Mouse (Mus musculus) forebrain, postnatal 0 days (tissue): ENCODE data around the gene Tap1. TPM values are rescaled to one million over a fixed set of nuclear protein-coding genes. Genes with fewer than 3 reads are reported as not detected.

Experiments
- ATAC-seq: fragments of 200-750 bp; cut with Nextera tagmentation; 2 replicates; pipeline ENCODE4 v1.8.0; 2017; ENCODE audit warnings: mild to moderate bottlenecking, moderate library complexity
- DNase-seq: peaks from one replicate; pipeline ENCODE4 v3.0.0-alpha.2; 2015
- H3K27ac ChIP-seq: fragments of 300-500 bp; sonication (generic); 2 replicates; pipeline ENCODE4 v1.5.1; 2014; ENCODE audit warnings: low read depth, mild to moderate bottlenecking, antibody characterized with exemption, low read length, moderate library complexity, mixed read lengths
- H3K27me3 ChIP-seq: fragments of 300-500 bp; sonication (generic); 2 replicates; pipeline ENCODE4 v1.6.1; 2014; ENCODE audit warnings: mild to moderate bottlenecking, low read length, mixed read lengths; ENCODE audit not compliant: insufficient read depth
- H3K36me3 ChIP-seq: fragments of 300-500 bp; sonication (generic); 2 replicates; pipeline ENCODE4 v1.6.1; 2014; ENCODE audit warnings: mild to moderate bottlenecking, moderate library complexity; ENCODE audit not compliant: insufficient read depth
- H3K4me1 ChIP-seq: fragments of 300-500 bp; sonication (generic); 2 replicates; pipeline ENCODE4 v1.6.1; 2014; ENCODE audit warnings: antibody characterized with exemption; ENCODE audit not compliant: insufficient read depth
- H3K4me2 ChIP-seq: fragments of 300-500 bp; sonication (generic); 2 replicates; pipeline ENCODE4 v1.6.1; 2014; ENCODE audit warnings: low read depth, mild to moderate bottlenecking, moderate library complexity
- H3K4me3 ChIP-seq: fragments of 300-500 bp; sonication (generic); 2 replicates; pipeline ENCODE4 v1.5.1; 2014; ENCODE audit warnings: low read depth, low read length, mixed read lengths
- H3K9ac ChIP-seq: fragments of 300-500 bp; sonication (generic); 2 replicates; pipeline ENCODE4 v1.6.1; 2014; ENCODE audit warnings: mild to moderate bottlenecking
- H3K9me3 ChIP-seq: fragments of 300-500 bp; sonication (generic); 2 replicates; pipeline ENCODE4 v1.6.1; 2016; ENCODE audit warnings: low read length
- CTCF ChIP-seq: sonication (generic); IDR thresholded peaks from 2 replicates; pipeline ENCODE4 v1.5.1; 2016; ENCODE audit warnings: antibody characterized with exemption, control low read depth, low read depth
- WGBS: fragments of 180-500 bp; shearing (Covaris S2); extraction: QIAGEN DNeasy Blood & Tissue Kit; methylation state at CpG from one replicate; pipeline ENCODE4 v1.1.7; 2014; 5-methylcytosine and 5-hydroxymethylcytosine counted together
- polyA plus RNA-seq: library from polyadenylated mRNA; unstranded; fragments of >200 nt; fragmentation: Nextera tagmentation; extraction: Ambion mirVana; gene quantifications from 2 replicates; pipeline ENCODE4 v1.2.1, GENCODE M21; 2015
- total RNA-seq: library from RNA; depleted of rRNA; stranded (reverse); fragments of >200 nt; gene quantifications from 2 replicates; pipeline ENCODE4 v1.2.3, GENCODE M21; 2014

Tap1 gene
- total and polyA plus RNA-seq, 2 experiments from 2014 or later: 5.0 to 7.5 TPM

GRCm38 (mm10) chr17:34207456-34207855 lies 20.1 kb downstream of the Tap1 start:
- no peaks in the 10 kb centered on the region for H3K36me3 ChIP-seq
- TF ChIP-seq CTCF: no peak
- H3K9me3 ChIP-seq: no peaks in the 10 kb centered on the region
- ATAC-seq: no peak
- no peak overlapping the region for H3K27ac ChIP-seq
- no peak overlapping the region for H3K9ac ChIP-seq
- no peak for DNase-seq
- H3K4me3 ChIP-seq: no peak overlapping the region
- peaks cover 16% of the 10 kb centered on the region; the same call in 1 of the 2 replicates for H3K27me3 ChIP-seq
- WGBS: 79% methylated on average over 3 of the region's 3 CpGs
- H3K4me2 ChIP-seq: no peak overlapping the region
- no peaks in the 10 kb centered on the region for H3K4me1 ChIP-seq

GRCm38 (mm10) chr17:34207866-34208265 lies 20.5 kb downstream of the Tap1 start:
- Histone ChIP-seq H3K9ac (no peak overlapping the region), H3K4me2 (no peak overlapping the region), H3K4me3 (no peak overlapping the region), H3K27me3 (peaks cover 17% of the 10 kb centered on the region), H3K36me3 (no peaks in the 10 kb centered on the region), H3K27ac (no peak overlapping the region), H3K9me3 (no peaks in the 10 kb centered on the region), H3K4me1 (no peaks in the 10 kb centered on the region)
- WGBS: 96% methylated on average over 9 of the region's 9 CpGs
- ATAC-seq (no peak), DNase-seq (no peak)
- TF ChIP-seq CTCF: no peak

GRCm38 (mm10) chr17:34208421-34208820 lies 21.1 kb downstream of the Tap1 start:
- H3K27ac ChIP-seq: no peak overlapping the region
- DNase-seq (no peak), ATAC-seq (no peak)
- WGBS: 20% methylated on average over 10 of the region's 10 CpGs
- H3K9me3 ChIP-seq: no peaks in the 10 kb centered on the region
- H3K36me3 ChIP-seq: no peaks in the 10 kb centered on the region
- H3K4me1 ChIP-seq: no peaks in the 10 kb centered on the region
- H3K4me3 ChIP-seq: no peak overlapping the region
- peaks cover 21% of the 10 kb centered on the region for H3K27me3 ChIP-seq
- H3K9ac ChIP-seq: no peak overlapping the region
- TF ChIP-seq CTCF: no peak
- H3K4me2 ChIP-seq: no peak overlapping the region

GRCm38 (mm10) chr17:34209680-34210079 lies 22.3 kb downstream of the Tap1 start:
- no peaks in the 10 kb centered on the region for H3K36me3 ChIP-seq
- DNase-seq: no peak
- H3K4me3 ChIP-seq: no peak overlapping the region
- no peak overlapping the region for H3K27ac ChIP-seq
- WGBS: 35% methylated on average over 3 of the region's 3 CpGs
- ATAC-seq: no peak
- no peak overlapping the region for H3K9ac ChIP-seq
- H3K27me3 ChIP-seq: peaks cover 26% of the 10 kb centered on the region
- no peak; the same call in 1 of the 2 replicates for TF ChIP-seq CTCF
- H3K9me3 ChIP-seq: no peaks in the 10 kb centered on the region
- H3K4me2 ChIP-seq: no peak overlapping the region
- no peaks in the 10 kb centered on the region for H3K4me1 ChIP-seq

- no peak for TF ChIP-seq CTCF
- no peak overlapping the region for H3K27ac ChIP-seq
- H3K9ac ChIP-seq: no peak overlapping the region
- H3K9me3 ChIP-seq: no peaks in the 10 kb centered on the region
- no peak overlapping the region for H3K4me2 ChIP-seq
- no peaks in the 10 kb centered on the region for H3K36me3 ChIP-seq
- H3K4me1 ChIP-seq: no peaks in the 10 kb centered on the region
- ATAC-seq (no peak), DNase-seq (no peak)
- WGBS: 82% methylated on average over 3 of the region's 3 CpGs
- no peak overlapping the region for H3K4me3 ChIP-seq
- peaks cover 23% of the 10 kb centered on the region for H3K27me3 ChIP-seq
These were observed 23.2 kb downstream of the Tap1 start for GRCm38 (mm10) chr17:34210599-34210998.

GRCm38 (mm10) chr17:34211746-34212365 lies 24.5 kb downstream of the Tap1 start:
- H3K4me2 ChIP-seq: no peak overlapping the region
- no peaks in the 10 kb centered on the region for H3K36me3 ChIP-seq
- H3K4me3 ChIP-seq: no peak overlapping the region
- WGBS: 13% methylated on average over 23 of the region's 23 CpGs
- no peaks in the 10 kb centered on the region for H3K4me1 ChIP-seq
- TF ChIP-seq CTCF: no peak
- H3K27ac ChIP-seq: no peak overlapping the region
- H3K27me3 ChIP-seq: peaks cover 22% of the 10 kb centered on the region
- no peaks in the 10 kb centered on the region for H3K9me3 ChIP-seq
- DNase-seq (no peak), ATAC-seq (no peak)
- H3K9ac ChIP-seq: no peak overlapping the region

- 39% methylated on average over 21 of the region's 21 CpGs for WGBS
- Histone ChIP-seq H3K27ac (no peak overlapping the region), H3K9me3 (no peaks in the 10 kb centered on the region), H3K4me1 (no peaks in the 10 kb centered on the region), H3K27me3 (peaks cover 22% of the 10 kb centered on the region), H3K4me3 (no peak overlapping the region), H3K4me2 (no peak overlapping the region), H3K9ac (no peak overlapping the region), H3K36me3 (no peaks in the 10 kb centered on the region)
- no peak for TF ChIP-seq CTCF
- DNase-seq: no peak
- ATAC-seq: no peak
These were observed 26.6 kb downstream of the Tap1 start for GRCm38 (mm10) chr17:34213936-34214335.
